Mouse (Mus musculus) ES-E14 (cell line): ENCODE results near the gene Mrps21. TPM values are rescaled to one million over a fixed set of nuclear protein-coding genes. Genes with fewer than 3 reads are reported as not detected.
A peak's percentile ranks its signal among the peaks of the same experiment; 100 is the strongest.
"Not testable (repeated sequence)": the region's sequence is repeated elsewhere in the genome, so short reads cannot be mapped to it uniquely, and the experiment has no call there.

Experiments used
- DNase-seq: peaks from one replicate; pipeline ENCODE4 v3.0.0-alpha.2; 2013; ENCODE audit warnings: low read depth, low spot score
- H3K27ac ChIP-seq: 2 replicates; pipeline ENCODE4 v1.5.1; 2012; ENCODE audit warnings: low read depth, mild to moderate bottlenecking, low read length, moderate library complexity, mixed read lengths; ENCODE audit not compliant: poor library complexity, insufficient read depth, severe bottlenecking
- H3K36me3 ChIP-seq: 2 replicates; pipeline ENCODE4 v1.6.1; 2012; ENCODE audit warnings: mild to moderate bottlenecking, low read length, moderate library complexity, mixed read lengths; ENCODE audit not compliant: control insufficient read depth, poor library complexity, insufficient read depth, severe bottlenecking
- H3K4me1 ChIP-seq, 2 experiments: fragments of 150-350 bp in 1 of 2; sonication (generic) in 1 of 2; 2 replicates each; pipeline ENCODE4 v1.6.1; 2012; ENCODE audit warnings: low read length in 2 of 2, mild to moderate bottlenecking in 1 of 2, mixed read lengths in 1 of 2; ENCODE audit not compliant: control insufficient read depth in 2 of 2, insufficient read depth in 2 of 2, poor library complexity in 1 of 2
- H3K4me3 ChIP-seq, 2 experiments: fragments of 150-350 bp in 1 of 2; sonication (generic) in 1 of 2; 2 replicates each; pipeline ENCODE4 v1.5.1; 2012; ENCODE audit warnings: low read length in 2 of 2, low read depth in 1 of 2, mild to moderate bottlenecking in 1 of 2, mixed read lengths in 1 of 2; ENCODE audit not compliant: insufficient read depth in 1 of 2, poor library complexity in 1 of 2, severe bottlenecking in 1 of 2
- H3K9ac ChIP-seq: 2 replicates; pipeline ENCODE4 v1.6.1; 2012; ENCODE audit warnings: low read depth, mild to moderate bottlenecking, low read length, mixed read lengths; ENCODE audit not compliant: poor library complexity, insufficient read depth, severe bottlenecking
- H3K9me3 ChIP-seq: fragments of 150-350 bp; sonication (generic); 2 replicates; pipeline ENCODE4 v1.6.1; 2012; ENCODE audit warnings: low read depth, mild to moderate bottlenecking, low read length; ENCODE audit not compliant: control insufficient read depth, insufficient read depth
- CHD2 ChIP-seq: IDR thresholded peaks from 2 replicates; pipeline ENCODE4 v1.6.1; 2014; ENCODE audit warnings: mild to moderate bottlenecking, low read depth, low read length, inconsistent platforms
- HCFC1 ChIP-seq: IDR thresholded peaks from 2 replicates; pipeline ENCODE4 v1.6.1; 2012; ENCODE audit warnings: low read length, inconsistent platforms, borderline replicate concordance; ENCODE audit not compliant: insufficient read depth
- MAFK ChIP-seq: IDR thresholded peaks from 2 replicates; pipeline ENCODE4 v1.6.1; 2014; ENCODE audit warnings: mild to moderate bottlenecking, low read depth, low read length, inconsistent platforms; ENCODE audit not compliant: insufficient read depth
- ZC3H11A ChIP-seq: IDR thresholded peaks from 2 replicates; pipeline ENCODE4 v1.6.1; 2012; ENCODE audit warnings: low read depth, mild to moderate bottlenecking, inconsistent platforms, low read length, borderline replicate concordance
- ZNF384 ChIP-seq: IDR thresholded peaks from 2 replicates; pipeline ENCODE4 v1.6.1; 2012; ENCODE audit warnings: low read depth, low read length, inconsistent platforms
- in situ Hi-C, 2 experiments: fragments of 600-800 bp; cut with MboI; formaldehyde crosslinking; loops; one replicate each; pipeline ENCODE4 v1.15.1; 2025; ENCODE audit warnings: low sequenced_read_pairs in 2 of 2, inconsistent platforms in 1 of 2; ENCODE audit not compliant: unreplicated experiment in 2 of 2
- total RNA-seq: library from RNA; depleted of rRNA; stranded (reverse); fragments of 300-350 nt; gene quantifications from 2 replicates; pipeline ENCODE4 v1.2.3, GENCODE M21; 2012; rRNA removed

The Mrps21 gene
- 198 and 224 TPM in 2 replicates for total RNA-seq

GRCm38 (mm10) chr3:95871392-95871867, at the start of gene Mrps21:
Mrps21 (minus strand) TSS chr3:95871519.
- peak within 1 kb of the TSS; percentile 84 for H3K9ac ChIP-seq
- no peak for DNase-seq
- no peak for TF ChIP-seq ZNF384
- TF ChIP-seq HCFC1, result peak; percentile 59; the same call in 1 of the 2 replicates
- TF ChIP-seq CHD2, result 0 out of 2 replicates have a peak, but pooled peaks have one; percentile 40
- TF ChIP-seq MAFK, result no peak
- TF ChIP-seq ZC3H11A, result no peak
- peaks cover 10% of the 10 kb centered on the region; the same call in 1 of the 2 replicates for H3K36me3 ChIP-seq
- H3K27ac ChIP-seq, result peak within 1 kb of the TSS; percentile 29; the same call in 1 of the 2 replicates
- in situ Hi-C loops, result loop anchor here in 1 of 2 experiments (10.0 kb wide), 1 partner anchor 183 kb away; the partner anchor contains the start of gene Vps45
- peaks cover 2% of the 10 kb centered on the region in 2 experiments; a peak in 1 of 4 replicates for H3K4me1 ChIP-seq
- H3K9me3 ChIP-seq, result no peaks in the 10 kb centered on the region
- H3K4me3 ChIP-seq, result peak within 1 kb of the TSS; percentile 79 to 82

GRCm38 (mm10) chr3:95920532-95920931, 49.2 kb upstream of the Mrps21 start:
- in situ Hi-C loops, H3K4me3 ChIP-seq, DNase-seq, H3K9me3 ChIP-seq, H3K9ac ChIP-seq, H3K36me3 ChIP-seq, H3K4me1 ChIP-seq, H3K27ac ChIP-seq: not testable (repeated sequence)

GRCm38 (mm10) chr3:95916760-95917159, 45.4 kb upstream of the Mrps21 start:
- TF ChIP-seq ZC3H11A (no peak), CHD2 (no peak), ZNF384 (no peak), HCFC1 (no peak), MAFK (no peak)
- in situ Hi-C loops, result no loop called here
- no peak for DNase-seq
- no peaks in the 10 kb centered on the region for H3K9me3 ChIP-seq
- no peak overlapping the region for H3K27ac ChIP-seq
- no peak overlapping the region for H3K9ac ChIP-seq
- H3K4me3 ChIP-seq, result no peak overlapping the region
- no peaks in the 10 kb centered on the region for H3K36me3 ChIP-seq
- H3K4me1 ChIP-seq, result peaks cover 1 to 2% of the 10 kb centered on the region in 2 experiments; a peak in 1 of 4 replicates

GRCm38 (mm10) chr3:95914706-95915105, 43.4 kb upstream of the Mrps21 start:
- Histone ChIP-seq H3K27ac (no peak overlapping the region), H3K36me3 (no peaks in the 10 kb centered on the region), H3K9me3 (no peaks in the 10 kb centered on the region), H3K4me1 (peaks cover 0 to 6% of the 10 kb centered on the region in 2 experiments; a peak in 1 of 4 replicates), H3K4me3 (no peak overlapping the region), H3K9ac (no peak overlapping the region)
- TF ChIP-seq ZC3H11A (no peak), CHD2 (no peak), ZNF384 (no peak), HCFC1 (no peak), MAFK (no peak)
- no peak for DNase-seq
- in situ Hi-C loops, result no loop called here

- no peaks in the 10 kb centered on the region for H3K36me3 ChIP-seq
- no peak overlapping the region for H3K4me3 ChIP-seq
- DNase-seq, result no peak
- H3K9me3 ChIP-seq, result no peaks in the 10 kb centered on the region
- in situ Hi-C loops, result no loop called here
- H3K4me1 ChIP-seq, result peaks cover 4 to 16% of the 10 kb centered on the region in 2 experiments; a peak in 3 of 4 replicates
- TF ChIP-seq ZC3H11A (no peak), HCFC1 (no peak), MAFK (no peak), CHD2 (no peak), ZNF384 (no peak)
- no peak overlapping the region for H3K9ac ChIP-seq
- no peak overlapping the region for H3K27ac ChIP-seq
These were observed 36.3 kb upstream of the Mrps21 start for GRCm38 (mm10) chr3:95907613-95908012.
